Mouse (Mus musculus): Measurements from ENCODE around the gene Gpc5.

Gene Gpc5

DNA sequence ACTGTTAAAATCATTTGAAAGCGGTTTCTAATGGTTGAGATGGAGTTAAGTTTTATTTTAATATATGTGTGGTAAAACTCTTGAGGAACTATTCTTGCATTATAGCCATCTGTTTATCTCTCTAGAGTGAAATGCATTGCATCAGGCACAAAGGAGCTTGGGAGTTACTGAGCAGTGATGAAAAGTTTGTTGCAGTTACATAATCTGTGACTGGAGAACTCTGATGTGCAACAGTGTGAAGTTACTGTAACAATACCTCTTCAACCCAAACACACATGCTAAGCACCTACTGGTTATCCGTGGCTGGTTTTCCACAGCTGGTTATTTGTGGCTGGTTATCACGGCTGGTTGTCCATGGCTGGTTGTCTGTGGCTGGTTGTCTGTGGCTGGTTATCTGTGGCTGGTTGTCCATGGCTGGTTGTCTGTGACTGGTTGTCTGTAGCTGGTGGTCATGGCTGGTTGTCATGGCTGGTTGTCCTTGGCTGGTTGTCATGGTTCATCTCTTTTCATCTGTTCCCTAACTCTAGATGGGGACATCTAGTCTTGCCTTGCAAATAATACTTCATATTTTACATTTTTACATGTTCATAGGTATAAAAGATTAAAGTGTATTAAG lies 273.4 kb downstream of the Gpc5 start:
- no peak for DNase-seq (ENCODE audit: low read depth, low spot score)

DNA sequence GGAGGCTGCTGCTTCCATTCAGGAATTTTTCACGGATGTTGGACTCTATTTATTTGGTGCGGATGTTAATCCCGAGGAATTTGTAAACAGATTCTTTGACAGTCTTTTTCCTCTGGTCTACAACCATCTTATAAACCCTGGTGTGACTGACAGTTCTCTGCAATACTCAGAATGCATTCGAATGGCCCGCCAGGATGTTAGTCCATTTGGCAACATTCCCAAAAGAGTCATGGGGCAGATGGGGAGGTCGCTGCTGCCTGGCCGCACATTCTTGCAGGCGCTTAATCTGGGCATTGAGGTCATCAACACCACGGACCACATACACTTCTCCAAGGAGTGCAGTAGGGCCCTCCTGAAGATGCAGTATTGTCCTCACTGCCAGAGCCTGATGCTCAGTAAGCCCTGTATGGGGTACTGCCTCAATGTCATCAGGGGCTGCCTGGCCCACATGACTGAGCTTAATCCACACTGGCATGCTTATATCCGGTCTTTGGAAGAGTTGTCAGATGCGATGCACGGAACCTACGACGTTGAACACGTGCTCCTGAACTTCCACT lies 277.7 kb downstream of the Gpc5 start:
- no peak for DNase-seq (ENCODE audit: low read depth, low spot score)

DNA sequence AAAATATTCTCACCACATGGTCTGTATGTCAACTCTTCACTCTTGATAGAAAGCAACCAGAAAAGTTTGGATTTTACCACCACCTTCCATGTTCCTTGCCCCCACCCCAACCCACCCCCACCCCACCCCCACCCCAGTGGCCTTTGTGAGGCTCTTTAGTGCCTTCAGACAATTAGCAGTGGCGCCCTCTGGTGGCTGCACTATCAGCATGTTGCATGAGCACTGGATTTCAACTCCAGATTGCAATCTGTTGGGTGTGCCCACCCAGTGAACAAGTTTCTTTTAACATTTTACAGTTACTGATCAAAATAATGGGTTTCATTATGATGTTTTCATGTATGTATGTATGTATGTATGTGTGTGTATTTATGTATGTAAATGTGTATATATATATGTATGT lies 279.1 kb downstream of the Gpc5 start:
- DNase-seq (ENCODE audit: low read depth, low spot score) = no peak

DNA sequence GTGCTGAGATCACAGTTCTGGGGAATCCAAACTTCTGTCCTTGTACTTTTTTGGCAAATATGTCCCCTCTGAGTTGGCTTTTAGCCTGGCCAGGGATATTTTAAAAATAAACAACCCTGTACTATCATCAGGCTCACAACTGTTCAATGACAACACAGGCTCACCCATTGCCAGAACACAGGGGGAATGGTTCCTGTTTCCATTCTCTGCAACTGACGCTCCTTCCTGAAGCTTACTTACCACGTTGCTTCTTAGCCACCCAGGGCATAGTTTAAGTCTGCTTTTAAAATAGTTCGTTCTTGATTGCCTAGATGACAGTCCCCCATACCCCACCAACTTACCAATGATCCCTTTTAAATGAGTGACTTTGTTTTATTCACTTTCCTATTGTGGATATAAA lies 299.8 kb downstream of the Gpc5 start:
- DNase-seq (ENCODE audit: low read depth, low spot score) = no peak

DNA sequence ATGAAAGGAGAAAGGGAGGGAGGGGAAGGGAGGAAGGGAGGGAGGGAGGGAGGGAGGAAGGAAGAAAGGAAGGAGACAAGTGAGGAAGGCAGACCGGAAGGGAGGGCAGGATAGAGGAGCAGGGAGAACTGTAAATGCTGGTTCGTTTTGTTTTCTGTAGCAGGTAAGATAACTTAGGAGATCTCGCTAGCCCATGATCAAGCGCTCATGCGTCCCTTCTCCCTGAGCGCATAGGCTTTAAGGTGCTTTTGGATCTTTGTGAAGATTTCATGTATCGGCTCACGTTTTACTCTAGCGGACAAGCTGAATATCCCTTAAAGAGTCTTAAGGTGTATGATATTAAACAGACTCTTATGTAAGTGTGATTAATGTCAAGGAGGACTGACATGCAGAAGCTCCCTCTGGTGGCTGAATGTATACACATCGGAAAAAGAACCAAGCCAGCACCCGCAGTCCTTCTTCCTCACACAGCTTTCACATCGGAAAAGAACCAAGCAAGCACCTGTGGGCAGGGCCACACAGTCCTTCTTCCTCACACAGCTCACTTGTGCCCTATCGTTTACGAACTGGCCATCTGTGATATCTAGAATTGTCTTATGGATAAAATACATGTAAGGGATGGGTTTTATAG lies 301.0 kb downstream of the Gpc5 start:
- DNase-seq (ENCODE audit: low read depth, low spot score) = peak; percentile 38

DNA sequence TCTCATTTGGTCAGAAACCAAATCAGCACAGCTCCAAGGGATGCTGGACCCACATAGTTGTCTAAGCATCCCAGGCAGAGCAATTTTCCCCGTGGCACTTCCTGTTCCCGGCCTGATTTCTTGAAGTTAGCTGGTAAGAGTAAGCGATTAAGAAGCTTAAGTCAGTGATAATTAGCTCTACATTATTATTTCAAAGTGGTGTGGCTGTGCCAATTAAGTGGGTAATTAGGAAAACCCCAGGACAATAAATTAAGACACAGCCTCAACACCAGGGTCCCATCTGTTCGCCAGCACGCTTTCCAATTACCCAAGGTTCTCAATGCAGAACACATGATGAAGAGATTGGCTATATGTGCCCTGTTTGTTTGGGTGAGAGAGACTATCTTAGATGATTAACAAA lies 314.6 kb downstream of the Gpc5 start:
- no peak for DNase-seq (ENCODE audit: low read depth, low spot score)

DNA sequence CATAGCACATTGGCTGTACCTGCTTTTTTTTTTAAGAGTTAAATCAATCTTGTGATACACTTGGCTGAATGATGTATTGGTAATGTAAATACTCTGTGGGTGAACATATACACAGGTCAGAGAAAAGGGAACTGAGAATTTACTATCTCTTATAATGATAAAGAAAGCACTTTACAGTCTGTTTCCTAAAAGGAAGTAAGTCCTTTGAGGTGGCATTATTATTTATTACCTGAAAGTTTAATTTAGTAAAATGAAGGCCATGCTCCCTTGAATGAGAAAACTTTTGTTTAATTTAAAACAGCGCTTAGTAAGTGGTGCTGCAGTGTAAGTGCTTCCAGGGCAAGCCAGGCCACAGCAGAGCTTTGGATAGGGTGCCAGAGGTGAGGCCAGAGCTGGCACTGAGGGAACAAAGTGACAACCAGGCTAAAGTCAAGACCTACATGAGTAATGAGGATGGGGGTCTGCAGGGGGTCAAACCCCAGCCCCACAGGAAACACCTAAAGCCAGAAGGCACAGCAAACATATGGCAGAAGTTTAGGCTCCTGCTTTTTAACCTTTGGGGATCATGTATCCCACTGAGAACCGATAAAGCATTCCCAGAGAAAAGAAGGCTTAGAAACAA lies 315.4 kb downstream of the Gpc5 start:
- no peak for DNase-seq (ENCODE audit: low read depth, low spot score)

DNA sequence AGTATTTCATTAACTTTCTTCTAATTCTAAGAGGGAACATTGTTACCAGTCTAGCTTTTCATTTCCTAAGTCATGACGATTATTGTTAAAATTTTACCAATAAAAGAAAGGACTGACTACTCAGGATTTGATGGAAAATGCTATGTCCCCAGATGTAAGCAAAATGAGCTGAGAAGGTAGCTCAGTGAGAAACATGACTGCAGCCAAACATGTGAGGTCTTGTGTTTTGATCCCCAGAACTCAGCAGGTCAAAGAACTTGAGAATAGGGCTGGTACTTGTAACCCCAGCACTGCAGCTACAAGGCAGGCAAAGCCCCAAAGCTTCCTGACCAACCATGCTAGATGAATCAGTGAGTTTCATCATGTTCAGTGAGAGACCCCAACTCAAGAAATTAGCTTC lies 318.9 kb downstream of the Gpc5 start:
- no peak for DNase-seq (ENCODE audit: low read depth, low spot score)

DNA sequence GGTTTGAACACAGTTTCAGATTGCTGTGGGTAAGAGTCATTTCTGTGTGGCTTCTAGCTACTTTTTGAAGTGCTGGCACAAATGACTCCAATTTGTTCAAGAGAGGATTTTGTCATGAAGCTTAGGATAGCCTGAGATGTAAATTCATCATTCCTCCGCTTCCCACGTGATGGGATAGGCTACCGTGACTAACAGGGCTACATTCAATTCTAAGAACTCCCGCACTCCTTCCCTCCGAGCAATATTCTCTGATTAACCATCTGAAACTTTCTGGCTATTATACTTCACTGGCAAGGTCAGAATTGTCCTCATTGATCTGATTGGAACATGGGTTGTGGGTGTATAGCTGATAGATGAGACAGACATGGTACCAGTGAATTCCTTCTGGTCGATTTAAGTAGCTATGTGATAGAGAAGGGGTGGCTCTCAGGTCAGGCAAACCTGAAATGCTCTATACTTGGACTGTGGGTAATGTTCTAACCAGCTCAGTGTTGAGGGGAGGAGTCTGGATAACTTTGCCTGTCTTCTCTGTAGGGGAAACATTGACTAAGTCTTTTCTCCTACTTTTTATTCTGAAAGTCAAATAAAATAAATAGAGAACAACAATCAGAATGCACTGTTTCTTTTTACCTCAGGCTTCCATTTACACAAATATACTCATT lies 319.6 kb downstream of the Gpc5 start:
- DNase-seq (ENCODE audit: low read depth, low spot score) = no peak

DNA sequence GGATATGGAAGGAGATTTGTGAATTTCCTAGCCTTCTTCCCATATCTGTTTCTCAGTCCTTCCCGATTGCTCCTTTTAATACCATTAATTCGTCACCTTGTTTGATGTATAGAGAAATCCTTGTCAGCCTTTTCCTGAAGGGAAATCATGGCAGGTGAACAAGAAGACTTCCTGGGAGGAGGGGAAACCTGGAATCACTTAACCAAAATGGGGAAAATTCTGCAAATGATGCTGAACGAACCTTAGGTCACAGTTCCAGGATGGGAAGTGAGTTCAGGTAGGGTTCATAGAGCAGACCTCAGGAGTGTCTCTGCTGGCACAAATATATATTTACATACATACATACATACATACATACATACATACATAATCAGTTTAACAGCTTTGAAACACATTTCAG lies 320.8 kb downstream of the Gpc5 start:
- DNase-seq (ENCODE audit: low read depth, low spot score) = no peak

DNA sequence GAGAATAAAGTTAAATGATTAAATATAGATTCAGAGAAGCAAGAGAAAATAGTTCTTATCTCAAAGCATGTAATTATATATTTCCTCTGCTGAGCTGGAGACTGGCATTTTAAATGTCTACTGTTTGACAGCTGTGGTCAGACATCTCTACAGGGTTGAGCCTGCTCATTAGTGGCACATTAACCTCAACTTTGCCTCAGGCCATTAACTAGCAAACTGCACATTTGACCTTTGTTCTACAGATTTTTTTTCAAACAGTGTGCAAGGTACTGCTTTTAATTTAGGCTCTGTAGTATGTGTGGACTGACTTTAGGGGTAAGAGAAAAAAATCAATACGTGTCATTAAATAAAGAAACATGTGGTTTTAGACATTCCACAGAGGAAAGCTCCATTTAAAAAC lies 321.4 kb downstream of the Gpc5 start:
- DNase-seq (ENCODE audit: low read depth, low spot score) = no peak

DNA sequence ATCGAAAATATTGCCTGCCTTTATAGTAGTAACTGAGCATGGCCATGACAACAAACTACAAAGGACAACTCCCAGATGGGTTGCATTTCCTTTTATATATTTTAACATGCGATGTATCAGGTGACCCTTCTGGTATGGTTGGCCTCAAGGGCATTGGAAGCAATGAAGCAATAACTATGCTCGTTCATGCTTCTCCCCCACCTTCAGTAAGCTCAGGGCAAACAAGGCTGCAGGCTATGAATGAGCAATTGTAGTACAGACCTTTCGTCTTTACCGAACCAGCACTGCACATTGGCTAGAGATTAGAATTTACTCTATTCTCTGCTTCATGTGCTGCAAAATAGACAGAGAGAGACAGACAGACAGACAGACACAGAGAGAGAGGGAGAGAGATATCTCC lies 322.5 kb downstream of the Gpc5 start:
- no peak for DNase-seq (ENCODE audit: low read depth, low spot score)

DNA sequence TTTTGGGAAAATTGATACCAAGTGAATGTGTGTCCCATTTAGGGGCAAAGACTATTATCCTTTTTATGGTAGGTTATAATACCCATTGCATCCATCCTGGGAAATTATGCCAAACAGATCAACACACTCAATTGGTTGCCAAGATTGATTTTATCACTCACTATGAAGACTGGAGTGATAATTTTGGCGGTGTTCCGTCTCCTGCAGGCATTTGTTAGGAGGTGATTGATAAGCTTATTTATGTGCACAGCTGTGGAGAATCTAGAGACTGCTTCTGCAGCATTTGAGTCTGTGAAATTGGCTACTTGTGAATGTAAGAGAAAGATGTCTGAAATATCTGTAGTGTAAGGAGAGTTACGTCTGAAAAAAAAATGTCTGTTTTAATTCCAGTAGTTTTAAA lies 340.0 kb downstream of the Gpc5 start:
- no peak for DNase-seq (ENCODE audit: low read depth, low spot score)

DNA sequence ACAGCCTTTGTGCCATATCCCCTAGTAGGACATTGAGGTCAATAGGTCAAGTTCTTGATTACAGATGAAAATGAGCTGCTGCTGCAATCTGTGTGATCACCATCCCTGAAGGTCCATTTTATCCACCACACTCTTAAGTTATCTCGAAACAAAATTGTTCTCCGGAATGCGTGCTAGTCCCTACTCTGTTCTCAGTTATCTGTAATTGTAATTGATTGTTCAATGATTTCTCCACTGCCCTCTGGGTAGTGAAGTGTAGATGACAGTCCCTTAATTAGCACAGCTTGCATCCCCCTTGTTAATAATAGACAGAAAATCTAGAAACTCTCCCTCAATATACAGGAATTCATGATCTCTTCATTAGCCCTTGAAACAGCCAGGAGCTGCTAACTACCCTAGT lies 340.4 kb downstream of the Gpc5 start:
- no peak for DNase-seq (ENCODE audit: low read depth, low spot score)

DNA sequence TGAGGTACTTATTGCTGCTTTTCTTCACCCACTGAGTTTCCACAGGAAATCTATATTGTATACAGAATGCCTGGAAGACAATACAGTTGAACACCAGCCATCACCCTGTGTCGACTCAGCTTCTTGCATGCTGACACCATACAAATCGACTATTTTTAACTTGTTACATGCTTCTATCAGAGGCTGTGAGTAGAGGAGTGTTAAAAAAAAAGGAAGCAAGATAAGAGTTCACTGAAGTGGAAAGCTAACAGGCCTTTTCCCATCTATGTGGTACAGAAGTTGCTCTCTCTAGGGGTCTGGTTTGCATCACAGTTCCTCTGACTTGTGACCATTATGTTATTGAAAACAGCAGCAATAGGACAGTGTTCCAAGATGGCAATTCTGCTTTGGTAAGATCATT lies 344.6 kb downstream of the Gpc5 start:
- DNase-seq (ENCODE audit: low read depth, low spot score) = no peak

DNA sequence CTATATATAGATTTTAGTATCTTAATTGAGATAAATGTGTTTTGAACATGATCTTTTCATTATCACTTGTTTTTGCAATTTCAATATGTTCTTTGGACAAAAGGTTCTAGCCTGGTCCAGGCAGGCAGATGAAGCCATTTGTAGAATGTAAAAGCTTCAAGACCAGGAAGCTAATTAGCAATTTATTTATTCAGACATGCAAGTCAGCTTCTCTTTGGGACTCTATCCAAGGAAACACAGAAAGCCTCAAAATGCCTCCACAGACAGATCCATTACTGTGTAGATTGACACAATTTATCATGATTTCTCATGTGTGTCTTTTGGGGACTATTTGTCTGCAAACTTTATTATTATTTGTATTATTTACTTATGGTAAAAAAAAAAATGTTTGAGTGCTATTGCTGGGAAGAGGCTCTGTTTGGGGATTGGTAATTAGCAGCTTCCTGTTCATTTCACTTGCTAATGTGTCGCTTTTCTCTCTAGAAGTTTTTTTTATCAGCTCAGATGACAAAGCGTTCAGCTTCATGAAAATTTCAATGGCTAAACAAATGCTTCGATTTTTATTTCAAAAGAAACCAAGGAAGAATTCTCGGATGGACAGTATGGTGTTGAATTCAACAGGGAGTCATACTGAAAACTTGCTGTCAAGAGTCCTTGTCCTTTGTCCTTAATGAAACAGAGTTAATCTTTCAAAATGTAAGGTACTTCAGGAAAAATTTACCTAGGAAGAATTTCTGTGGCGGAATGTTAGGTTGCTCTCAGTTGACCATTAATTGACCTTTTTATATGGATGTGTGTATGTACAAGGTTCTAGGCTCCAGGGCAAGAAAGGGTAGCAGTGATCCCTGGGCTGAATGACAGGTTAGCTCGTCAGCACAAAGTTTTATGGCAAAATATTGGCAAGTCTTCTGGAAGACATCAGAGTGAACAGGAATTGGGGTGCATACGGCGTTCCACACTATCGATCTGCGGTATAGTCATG lies 353.1 kb downstream of the Gpc5 start:
- no peak for DNase-seq (ENCODE audit: low read depth, low spot score)

DNA sequence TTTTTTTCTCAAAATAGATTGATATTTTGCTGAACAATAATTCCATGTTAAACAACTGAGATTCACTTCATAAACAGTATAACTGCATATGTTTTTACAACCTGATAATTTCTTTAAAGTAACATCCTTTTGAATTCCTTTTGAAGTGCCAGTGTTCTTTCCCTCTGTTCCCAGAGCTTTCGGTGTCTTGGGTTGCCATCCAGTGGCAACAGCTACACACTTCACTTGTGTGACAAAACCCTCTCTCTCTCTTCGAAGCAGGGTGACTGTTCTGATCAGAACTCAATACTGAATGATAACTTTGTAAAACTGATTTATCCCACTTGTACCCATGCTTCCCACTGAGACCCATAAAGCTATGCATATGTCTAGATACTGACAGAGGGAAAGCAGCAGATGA lies 358.9 kb downstream of the Gpc5 start:
- no peak for DNase-seq (ENCODE audit: low read depth, low spot score)

DNA sequence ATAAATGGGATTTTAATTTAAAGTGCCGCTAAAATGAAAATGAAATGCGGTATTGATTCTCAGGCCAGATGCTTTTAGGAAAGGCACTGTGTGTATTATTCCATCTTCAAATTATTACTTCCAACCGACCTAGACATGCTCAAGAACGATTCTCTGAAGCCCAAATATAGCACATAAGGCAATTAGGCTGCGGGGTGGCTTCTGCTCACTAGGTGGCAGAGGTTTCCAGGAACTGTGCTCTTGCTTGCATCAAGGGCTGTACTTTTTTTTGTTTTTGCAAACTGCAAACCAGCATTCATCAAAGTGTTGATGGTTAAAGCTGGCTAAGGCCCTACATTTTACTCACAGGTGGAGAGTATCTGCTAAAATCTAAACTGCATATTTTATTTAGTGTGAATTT lies 375.9 kb downstream of the Gpc5 start:
- no peak for DNase-seq (ENCODE audit: low read depth, low spot score)

DNA sequence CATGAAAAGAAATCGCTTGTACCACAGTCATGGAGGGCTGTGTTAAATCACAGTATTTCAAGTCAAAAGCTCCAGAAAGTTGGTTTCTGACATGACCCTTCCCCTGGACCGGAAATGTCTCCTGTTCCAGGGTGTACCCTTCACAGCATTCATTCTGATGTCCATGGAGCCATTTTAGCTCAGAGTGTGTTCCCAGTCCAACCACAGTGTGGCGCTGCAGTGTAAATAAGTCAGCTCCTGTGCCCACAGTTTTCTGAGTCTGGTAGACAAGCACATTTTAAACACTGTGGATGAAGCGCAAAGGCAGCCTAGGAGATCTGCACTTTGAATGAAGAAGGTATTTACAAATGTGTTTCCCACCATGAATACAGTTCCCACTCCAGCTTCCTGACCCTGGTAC lies 383.2 kb downstream of the Gpc5 start:
- DNase-seq (ENCODE audit: low read depth, low spot score) = no peak

DNA sequence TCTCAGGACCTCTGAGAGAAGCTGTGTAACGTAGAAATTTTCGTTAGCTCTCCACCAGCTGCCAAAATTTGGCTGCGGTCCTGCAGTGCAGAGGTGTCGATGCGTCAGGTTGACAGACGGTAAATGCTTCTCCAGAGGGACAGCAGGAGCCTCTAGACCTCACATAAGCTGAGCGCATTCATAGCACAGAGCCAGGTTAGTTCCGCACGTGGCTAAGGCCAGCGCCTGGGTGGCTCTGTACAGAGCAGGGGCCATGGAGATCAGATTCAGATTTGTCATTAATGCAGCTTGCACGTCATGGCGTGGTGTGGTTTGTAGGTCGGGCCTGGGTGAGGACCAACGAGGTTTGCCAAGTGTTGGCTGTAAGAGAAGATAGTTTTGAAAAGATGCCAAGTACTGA lies 385.3 kb downstream of the Gpc5 start:
- DNase-seq (ENCODE audit: low read depth, low spot score) = no peak

DNA sequence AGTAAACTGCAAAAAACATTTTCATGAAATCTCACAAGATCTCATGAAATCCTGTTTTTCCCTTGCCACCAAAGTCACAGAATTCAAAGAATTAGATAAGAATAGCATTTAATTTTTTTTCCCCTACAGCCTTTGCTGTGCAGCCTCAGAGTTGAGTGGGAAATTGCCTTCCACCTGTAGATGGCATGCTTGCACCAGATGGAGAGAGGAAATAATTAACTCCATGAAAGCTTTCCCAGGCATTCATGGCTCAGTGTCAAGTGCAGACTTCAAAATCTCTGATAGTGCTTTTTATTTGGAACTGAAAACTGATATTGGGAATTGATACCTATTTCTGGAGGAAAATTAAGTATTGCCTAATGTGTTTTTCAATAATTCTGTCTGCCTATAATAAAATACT lies 393.1 kb downstream of the Gpc5 start:
- DNase-seq (ENCODE audit: low read depth, low spot score) = no peak

DNA sequence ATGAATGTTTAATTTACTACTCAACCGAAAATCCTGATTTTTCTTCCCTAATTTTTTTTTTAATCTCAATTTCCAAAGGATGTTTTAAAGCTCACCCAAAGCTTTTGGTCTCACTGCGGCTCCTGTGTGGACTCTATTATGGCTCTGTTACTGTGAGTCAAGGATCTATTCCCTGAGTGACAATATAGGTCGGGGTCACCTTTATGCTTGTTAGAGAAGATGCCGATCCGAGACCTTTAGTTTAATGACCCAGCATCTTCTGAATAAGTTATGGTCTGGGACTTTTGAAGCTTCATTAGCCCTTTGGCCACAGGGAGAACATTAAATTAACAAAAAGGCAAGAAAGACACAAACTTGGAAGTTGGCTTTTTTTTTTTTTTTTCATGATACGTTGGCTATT lies 408.8 kb downstream of the Gpc5 start:
- no peak for DNase-seq (ENCODE audit: low read depth, low spot score)

Data from embryo, embryonic 11.5 days (tissue).